8 mouse cellular contexts compared by ENCODE assay signal in genomic region chr3:19451022-19451421, GRCm38 (mm10).
DNase-seq lines count a peak whose midpoint lies in the region; ATAC-seq lines count a peak whose summit lies in the region.

No protein-coding gene starts in this region.

- ATAC-seq in embryonic facial prominence, embryonic 11.5 days (replicated peaks; ENCODE audit: insufficient number of reproducible peaks, low FRiP score, low TSS enrichment, low read depth), result no peak; the same call in 1 of the 2 replicates
- ATAC-seq in liver, embryonic 12.5 days, result peak; percentile 49; the same call in 1 of the 2 replicates
- peak; percentile 75; the same call in 1 of the 2 replicates for ATAC-seq in stomach, embryonic 15.5 days (ENCODE audit: insufficient read depth, low FRiP score, low read depth)
- no peak for ATAC-seq in forebrain, embryonic 16.5 days
- ATAC-seq in cerebellum, adult (ENCODE audit: insufficient number of reproducible peaks, low FRiP score, low TSS enrichment), result no peak

- H3K36me3 ChIP-seq in embryonic facial prominence, embryonic 11.5 days (replicated peaks; ENCODE audit: control insufficient read depth, insufficient read depth, low read depth, low read length), result no peaks in the 10 kb centered on the region
- no peaks in the 10 kb centered on the region for H3K36me3 ChIP-seq in liver, embryonic 12.5 days
- no peaks in the 10 kb centered on the region for H3K36me3 ChIP-seq in stomach, embryonic 15.5 days
- no peaks in the 10 kb centered on the region for H3K36me3 ChIP-seq in forebrain, embryonic 16.5 days (ENCODE audit: control insufficient read depth, insufficient read depth)

- no peak overlapping the region for H3K27ac ChIP-seq in embryonic facial prominence, embryonic 11.5 days (replicated peaks; ENCODE audit: low read depth, low read length)
- no peak overlapping the region for H3K27ac ChIP-seq in liver, embryonic 12.5 days
- no peak overlapping the region for H3K27ac ChIP-seq in stomach, embryonic 15.5 days
- no peak overlapping the region for H3K27ac ChIP-seq in forebrain, embryonic 16.5 days (ENCODE audit: low read length)

- DNase-seq in A20 (ENCODE audit: low read depth, low spot score), result peak; percentile 37
- peak; percentile 21 to 41 for DNase-seq in CD8-positive naive resting alpha-beta T cell, adult 2 months (ENCODE audit: low read depth in 2 of 2, low spot score in 2 of 2)
- peak; percentile 54 for DNase-seq in embryonic facial prominence, embryonic 11.5 days (ENCODE audit: low spot score)
- DNase-seq in ovary, postnatal 10 days (ENCODE audit: low spot score), result no peak

- no peak overlapping the region for H3K4me3 ChIP-seq in embryonic facial prominence, embryonic 11.5 days (ENCODE audit: low read depth, low read length)
- no peak overlapping the region for H3K4me3 ChIP-seq in liver, embryonic 12.5 days
- H3K4me3 ChIP-seq in stomach, embryonic 15.5 days (replicated peaks), result no peak overlapping the region
- no peak overlapping the region for H3K4me3 ChIP-seq in forebrain, embryonic 16.5 days (replicated peaks; ENCODE audit: low read length)

- H3K9ac ChIP-seq in embryonic facial prominence, embryonic 11.5 days (replicated peaks; ENCODE audit: low read length), result no peak overlapping the region
- H3K9ac ChIP-seq in liver, embryonic 12.5 days, result no peak overlapping the region
- H3K9ac ChIP-seq in stomach, embryonic 15.5 days, result no peak overlapping the region
- no peak overlapping the region for H3K9ac ChIP-seq in forebrain, embryonic 16.5 days (replicated peaks; ENCODE audit: low read depth, low read length)

- no peaks in the 10 kb centered on the region for H3K4me1 ChIP-seq in embryonic facial prominence, embryonic 11.5 days (ENCODE audit: control insufficient read depth, insufficient read depth, low read length)
- H3K4me1 ChIP-seq in liver, embryonic 12.5 days, result no peaks in the 10 kb centered on the region
- H3K4me1 ChIP-seq in stomach, embryonic 15.5 days, result no peaks in the 10 kb centered on the region
- H3K4me1 ChIP-seq in forebrain, embryonic 16.5 days (replicated peaks; ENCODE audit: control insufficient read depth, insufficient read depth, low read length), result no peaks in the 10 kb centered on the region

- 31% methylated on average over 3 of the region's 3 CpGs for WGBS in embryonic facial prominence, embryonic 11.5 days
- WGBS in liver, embryonic 12.5 days (ENCODE audit: insufficient replicate concordance), result 12% methylated on average over 3 of the region's 3 CpGs
- 25% methylated on average over 3 of the region's 3 CpGs for WGBS in stomach, embryonic 15.5 days
- 61% methylated on average over 3 of the region's 3 CpGs for WGBS in forebrain, embryonic 16.5 days

- H3K9me3 ChIP-seq in embryonic facial prominence, embryonic 11.5 days (replicated peaks; ENCODE audit: control insufficient read depth, low read length), result no peaks in the 10 kb centered on the region
- H3K9me3 ChIP-seq in liver, embryonic 12.5 days (replicated peaks), result no peaks in the 10 kb centered on the region
- no peaks in the 10 kb centered on the region for H3K9me3 ChIP-seq in stomach, embryonic 15.5 days
- no peaks in the 10 kb centered on the region for H3K9me3 ChIP-seq in forebrain, embryonic 16.5 days (ENCODE audit: control insufficient read depth, low read length)

- no peaks in the 10 kb centered on the region for H3K27me3 ChIP-seq in embryonic facial prominence, embryonic 11.5 days (ENCODE audit: control insufficient read depth, insufficient read depth, low read length)
- no peaks in the 10 kb centered on the region for H3K27me3 ChIP-seq in liver, embryonic 12.5 days (replicated peaks)
- H3K27me3 ChIP-seq in stomach, embryonic 15.5 days (replicated peaks), result no peaks in the 10 kb centered on the region
- no peaks in the 10 kb centered on the region for H3K27me3 ChIP-seq in forebrain, embryonic 16.5 days (replicated peaks; ENCODE audit: control insufficient read depth, insufficient read depth, low read length)

- no peak overlapping the region for H3K4me2 ChIP-seq in embryonic facial prominence, embryonic 11.5 days (ENCODE audit: low read depth, low read length)
- no peak overlapping the region for H3K4me2 ChIP-seq in liver, embryonic 12.5 days
- no peak overlapping the region for H3K4me2 ChIP-seq in stomach, embryonic 15.5 days
- H3K4me2 ChIP-seq in forebrain, embryonic 16.5 days (ENCODE audit: low read length), result no peak overlapping the region

Comparison
In these comparisons a context has a peak if more than half of its experiments do, and no peak if none do; other contexts are left out.
1. ATAC-seq: peak in liver, embryonic 12.5 days (single experiment) and stomach, embryonic 15.5 days (single experiment); none in embryonic facial prominence, embryonic 11.5 days (single experiment), forebrain, embryonic 16.5 days (single experiment) and cerebellum, adult (single experiment).